Mouse (Mus musculus): ENCODE data around the gene Sec14l3.

DNA sequence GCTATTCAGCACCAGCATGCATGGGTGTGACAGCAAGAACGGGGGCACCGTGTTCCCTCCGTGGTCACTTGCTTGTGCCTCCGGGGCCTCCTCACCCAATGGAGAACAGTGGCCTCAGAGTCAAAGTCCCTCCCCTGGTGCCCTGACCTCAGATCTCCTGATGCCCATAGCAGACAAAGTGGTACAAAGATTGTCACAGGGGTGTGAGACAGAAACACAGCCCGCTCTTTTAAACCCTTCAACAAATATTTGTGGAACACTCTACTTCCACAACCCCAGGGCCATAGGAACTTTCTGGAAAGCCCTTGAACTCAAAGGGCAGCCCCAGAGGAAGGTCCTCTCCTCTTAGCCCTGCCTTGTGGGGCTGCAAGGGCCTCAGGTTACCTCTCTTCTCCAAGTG is 57.6 kb downstream of the Sec14l3 start:
- no peak for TF ChIP-seq POLR2A (IDR thresholded peaks at IDR 0.05; ENCODE audit: borderline replicate concordance, low read depth, low read length)
- no peak for TF ChIP-seq CTCF (IDR thresholded peaks at IDR 0.05; ENCODE audit: low read depth, low read length)
